Mouse (Mus musculus) hindbrain, embryonic 14.5 days (tissue): ENCODE data around the gene Foxc1. TPM values are rescaled to one million over a fixed set of nuclear protein-coding genes. Genes with fewer than 3 reads are reported as not detected.

Source experiments
- ATAC-seq: fragments of 200-750 bp; cut with Nextera tagmentation; 2 replicates; pipeline ENCODE4 v1.8.0; 2017; ENCODE audit warnings: moderate number of reproducible peaks, mild to moderate bottlenecking, moderate TSS enrichment, moderate library complexity; ENCODE audit not compliant: low FRiP score
- DNase-seq: peaks from one replicate; pipeline ENCODE4 v3.0.0-alpha.2; 2015; ENCODE audit warnings: low spot score
- H3K27ac ChIP-seq: fragments of 300-500 bp; sonication (generic); 2 replicates; pipeline ENCODE4 v1.5.1; 2014; ENCODE audit warnings: mild to moderate bottlenecking, moderate library complexity
- H3K27me3 ChIP-seq: fragments of 300-500 bp; sonication (generic); 2 replicates; pipeline ENCODE4 v1.6.1; 2014; ENCODE audit warnings: mild to moderate bottlenecking, low read length, mixed read lengths; ENCODE audit not compliant: control insufficient read depth, insufficient read depth
- H3K36me3 ChIP-seq: fragments of 300-500 bp; sonication (generic); replicated peaks from 2 replicates; pipeline ENCODE4 v1.6.1; 2014; ENCODE audit not compliant: control insufficient read depth, insufficient read depth
- H3K4me1 ChIP-seq: fragments of 300-500 bp; sonication (generic); replicated peaks from 2 replicates; pipeline ENCODE4 v1.6.1; 2014; ENCODE audit warnings: antibody characterized with exemption, low read length, mixed read lengths; ENCODE audit not compliant: control insufficient read depth, insufficient read depth
- H3K4me2 ChIP-seq: fragments of 300-500 bp; sonication (generic); replicated peaks from 2 replicates; pipeline ENCODE4 v1.6.1; 2014; ENCODE audit warnings: mild to moderate bottlenecking, moderate library complexity
- H3K4me3 ChIP-seq: fragments of 300-500 bp; sonication (generic); replicated peaks from 2 replicates; pipeline ENCODE4 v1.5.1; 2014; ENCODE audit warnings: mild to moderate bottlenecking, low read length
- H3K9ac ChIP-seq: fragments of 300-500 bp; sonication (generic); 2 replicates; pipeline ENCODE4 v1.6.1; 2014
- H3K9me3 ChIP-seq: fragments of 300-500 bp; sonication (generic); 2 replicates; pipeline ENCODE4 v1.6.1; 2016; ENCODE audit warnings: low read length; ENCODE audit not compliant: control insufficient read depth
- WGBS: fragments of 180-500 bp; shearing (Covaris S2); extraction: QIAGEN DNeasy Blood & Tissue Kit; methylation state at CpG from one replicate; pipeline ENCODE4 v1.1.7; 2014; 5-methylcytosine and 5-hydroxymethylcytosine counted together
- polyA plus RNA-seq: library from polyadenylated mRNA; unstranded; fragments of >200 nt; fragmentation: Nextera tagmentation; extraction: Ambion mirVana; gene quantifications from 2 replicates; pipeline ENCODE4 v1.2.1, GENCODE M21; 2014

Foxc1 gene
- 2.3 and 2.9 TPM in 2 replicates for polyA plus RNA-seq

- ATAC-seq (peak; percentile 80), DNase-seq (peak; percentile 74)
- Histone ChIP-seq H3K4me1 (peaks cover 14% of the 10 kb centered on the region; the same call in 1 of the 2 replicates), H3K9ac (peak within 1 kb of the TSS; percentile 60), H3K27ac (peak within 1 kb of the TSS; percentile 78), H3K4me3 (peak within 1 kb of the TSS; percentile 38), H3K27me3 (peaks cover 93% of the 10 kb centered on the region), H3K36me3 (no peaks in the 10 kb centered on the region), H3K9me3 (no peaks in the 10 kb centered on the region), H3K4me2 (peak within 1 kb of the TSS; percentile 71)
- under 1% methylated on average over 40 of the region's 40 CpGs for WGBS
Observed at GRCm38 (mm10) chr13:31806428-31806832, at the start of gene Foxc1. Foxc1 (plus strand) TSS chr13:31806633.

- Histone ChIP-seq H3K9ac (no peak overlapping the region), H3K27me3 (no peaks in the 10 kb centered on the region), H3K36me3 (no peaks in the 10 kb centered on the region), H3K9me3 (no peaks in the 10 kb centered on the region), H3K4me3 (no peak overlapping the region), H3K27ac (no peak overlapping the region), H3K4me1 (no peaks in the 10 kb centered on the region), H3K4me2 (no peak overlapping the region)
- DNase-seq: no peak
- WGBS: 53% methylated on average over 4 of the region's 4 CpGs
- no peak for ATAC-seq
Observed at GRCm38 (mm10) chr13:31760411-31760810, 46.0 kb upstream of the Foxc1 start.

- H3K27me3 ChIP-seq: no peaks in the 10 kb centered on the region
- no peak overlapping the region for H3K9ac ChIP-seq
- H3K4me1 ChIP-seq: no peaks in the 10 kb centered on the region
- no peak overlapping the region for H3K27ac ChIP-seq
- 56% methylated on average over 4 of the region's 4 CpGs for WGBS
- no peak overlapping the region for H3K4me2 ChIP-seq
- ATAC-seq (no peak), DNase-seq (no peak)
- H3K4me3 ChIP-seq: no peak overlapping the region
- no peaks in the 10 kb centered on the region for H3K9me3 ChIP-seq
- no peaks in the 10 kb centered on the region for H3K36me3 ChIP-seq
Observed at GRCm38 (mm10) chr13:31761057-31761456, 45.4 kb upstream of the Foxc1 start.

- H3K27me3 ChIP-seq: no peaks in the 10 kb centered on the region
- 98% methylated on average over 3 of the region's 3 CpGs for WGBS
- no peak overlapping the region for H3K4me2 ChIP-seq
- no peak overlapping the region for H3K27ac ChIP-seq
- ATAC-seq (no peak), DNase-seq (no peak)
- H3K9me3 ChIP-seq: no peaks in the 10 kb centered on the region
- no peak overlapping the region for H3K9ac ChIP-seq
- H3K4me3 ChIP-seq: no peak overlapping the region
- no peaks in the 10 kb centered on the region for H3K36me3 ChIP-seq
- H3K4me1 ChIP-seq: no peaks in the 10 kb centered on the region
Observed at GRCm38 (mm10) chr13:31764419-31764818, 42.0 kb upstream of the Foxc1 start.

GRCm38 (mm10) chr13:31765564-31765963 lies 40.9 kb upstream of the Foxc1 start:
- no peak for DNase-seq
- no peaks in the 10 kb centered on the region for H3K9me3 ChIP-seq
- no peaks in the 10 kb centered on the region for H3K27me3 ChIP-seq
- WGBS: 89% methylated on average over 2 of the region's 2 CpGs
- H3K4me2 ChIP-seq: no peak overlapping the region
- H3K27ac ChIP-seq: no peak overlapping the region
- no peaks in the 10 kb centered on the region for H3K4me1 ChIP-seq
- no peak overlapping the region for H3K4me3 ChIP-seq
- no peak for ATAC-seq
- H3K9ac ChIP-seq: no peak overlapping the region
- H3K36me3 ChIP-seq: no peaks in the 10 kb centered on the region

- 83% methylated on average over 5 of the region's 5 CpGs for WGBS
- Histone ChIP-seq H3K36me3 (no peaks in the 10 kb centered on the region), H3K9me3 (no peaks in the 10 kb centered on the region), H3K4me3 (no peak overlapping the region), H3K4me2 (no peak overlapping the region), H3K4me1 (no peaks in the 10 kb centered on the region), H3K27me3 (no peaks in the 10 kb centered on the region), H3K27ac (no peak overlapping the region), H3K9ac (no peak overlapping the region)
- DNase-seq: no peak
- no peak for ATAC-seq
Observed at GRCm38 (mm10) chr13:31772882-31773281, 33.6 kb upstream of the Foxc1 start.

- Histone ChIP-seq H3K27ac (no peak overlapping the region), H3K4me3 (no peak overlapping the region), H3K9ac (no peak overlapping the region), H3K9me3 (no peaks in the 10 kb centered on the region), H3K4me1 (no peaks in the 10 kb centered on the region), H3K27me3 (no peaks in the 10 kb centered on the region), H3K4me2 (no peak overlapping the region), H3K36me3 (no peaks in the 10 kb centered on the region)
- WGBS: 71% methylated on average over 5 of the region's 5 CpGs
- DNase-seq (no peak), ATAC-seq (no peak)
Observed at GRCm38 (mm10) chr13:31775762-31776161, 30.7 kb upstream of the Foxc1 start.

GRCm38 (mm10) chr13:31779281-31779981 lies 27.0 kb upstream of the Foxc1 start:
- WGBS: 73% methylated on average over 17 of the region's 17 CpGs
- ATAC-seq: no peak
- Histone ChIP-seq H3K9me3 (no peaks in the 10 kb centered on the region), H3K4me1 (no peaks in the 10 kb centered on the region), H3K27ac (no peak overlapping the region), H3K4me2 (no peak overlapping the region), H3K4me3 (no peak overlapping the region), H3K27me3 (no peaks in the 10 kb centered on the region), H3K9ac (no peak overlapping the region), H3K36me3 (no peaks in the 10 kb centered on the region)
- DNase-seq: no peak

GRCm38 (mm10) chr13:31780299-31780698 lies 26.1 kb upstream of the Foxc1 start:
- no peaks in the 10 kb centered on the region for H3K9me3 ChIP-seq
- H3K9ac ChIP-seq: no peak overlapping the region
- no peaks in the 10 kb centered on the region for H3K36me3 ChIP-seq
- H3K4me3 ChIP-seq: no peak overlapping the region
- DNase-seq (no peak), ATAC-seq (no peak)
- no peak overlapping the region for H3K27ac ChIP-seq
- H3K4me1 ChIP-seq: no peaks in the 10 kb centered on the region
- WGBS: 98% methylated on average over 3 of the region's 3 CpGs
- H3K27me3 ChIP-seq: no peaks in the 10 kb centered on the region
- H3K4me2 ChIP-seq: no peak overlapping the region

GRCm38 (mm10) chr13:31782063-31782462 lies 24.4 kb upstream of the Foxc1 start:
- H3K36me3 ChIP-seq: no peaks in the 10 kb centered on the region
- no peak overlapping the region for H3K4me2 ChIP-seq
- H3K4me3 ChIP-seq: no peak overlapping the region
- ATAC-seq (no peak), DNase-seq (no peak)
- 93% methylated on average over 2 of the region's 2 CpGs for WGBS
- no peaks in the 10 kb centered on the region for H3K9me3 ChIP-seq
- no peak overlapping the region for H3K9ac ChIP-seq
- H3K27ac ChIP-seq: no peak overlapping the region
- no peaks in the 10 kb centered on the region for H3K4me1 ChIP-seq
- H3K27me3 ChIP-seq: no peaks in the 10 kb centered on the region
